Mouse (Mus musculus) liver, embryonic 16.5 days (tissue): ENCODE data around the gene Alad. TPM values are rescaled to one million over a fixed set of nuclear protein-coding genes. Genes with fewer than 3 reads are reported as not detected.
"Not testable (repeated sequence)": the region's sequence is repeated elsewhere in the genome, so short reads cannot be mapped to it uniquely, and the experiment has no call there.

Source experiments
- ATAC-seq: fragments of 200-750 bp; cut with Nextera tagmentation; 2 replicates; pipeline ENCODE4 v1.8.0; 2017; ENCODE audit warnings: low read depth, mild to moderate bottlenecking, moderate number of reproducible peaks, moderate library complexity
- H3K27ac ChIP-seq: fragments of 300-500 bp; sonication (generic); 2 replicates; pipeline ENCODE4 v1.5.1; 2014; ENCODE audit warnings: mild to moderate bottlenecking, low read length
- H3K27me3 ChIP-seq: fragments of 300-500 bp; sonication (generic); 2 replicates; pipeline ENCODE4 v1.6.1; 2014; ENCODE audit warnings: low read depth, low read length, mixed read lengths; ENCODE audit not compliant: control insufficient read depth, insufficient read depth
- H3K36me3 ChIP-seq: fragments of 300-500 bp; sonication (generic); 2 replicates; pipeline ENCODE4 v1.6.1; 2014; ENCODE audit warnings: mild to moderate bottlenecking; ENCODE audit not compliant: control insufficient read depth, insufficient read depth
- H3K4me1 ChIP-seq: fragments of 300-500 bp; sonication (generic); 2 replicates; pipeline ENCODE4 v1.6.1; 2014; ENCODE audit warnings: low read depth, low read length, mixed read lengths; ENCODE audit not compliant: control insufficient read depth
- H3K4me2 ChIP-seq: fragments of 300-500 bp; sonication (generic); 2 replicates; pipeline ENCODE4 v1.6.1; 2014; ENCODE audit warnings: low read depth, low read length, mixed read lengths
- H3K4me3 ChIP-seq: fragments of 300-500 bp; sonication (generic); 2 replicates; pipeline ENCODE4 v1.5.1; 2014; ENCODE audit warnings: low read depth, mild to moderate bottlenecking, low read length
- H3K9ac ChIP-seq: fragments of 300-500 bp; sonication (generic); 2 replicates; pipeline ENCODE4 v1.6.1; 2014; ENCODE audit warnings: low read depth, low read length
- H3K9me3 ChIP-seq: fragments of 300-500 bp; sonication (generic); replicated peaks from 2 replicates; pipeline ENCODE4 v1.6.1; 2016; ENCODE audit warnings: low read length; ENCODE audit not compliant: control insufficient read depth
- WGBS: fragments of 180-500 bp; shearing (Covaris S2); extraction: QIAGEN DNeasy Blood & Tissue Kit; methylation state at CpG from one replicate; pipeline ENCODE4 v1.1.7; 2014; ENCODE audit not compliant: insufficient replicate concordance; 5-methylcytosine and 5-hydroxymethylcytosine counted together
- polyA plus RNA-seq: library from polyadenylated mRNA; unstranded; fragments of >200 nt; fragmentation: Nextera tagmentation; extraction: Ambion mirVana; gene quantifications from 2 replicates; pipeline ENCODE4 v1.2.1, GENCODE M21; 2015

The Alad gene
- polyA plus RNA-seq, 1 experiment from 2014 or later, result 530 TPM

- Histone ChIP-seq H3K27ac (peak overlapping the region; percentile 26; the same call in 1 of the 2 replicates), H3K9ac (no peak overlapping the region), H3K4me2 (peak overlapping the region; percentile 18; the same call in 1 of the 2 replicates), H3K4me1 (peaks cover 19% of the 10 kb centered on the region), H3K36me3 (no peaks in the 10 kb centered on the region), H3K9me3 (no peaks in the 10 kb centered on the region), H3K27me3 (peaks cover 19% of the 10 kb centered on the region), H3K4me3 (no peak overlapping the region)
- 61% methylated on average over 8 of the region's 8 CpGs for whole genome bisulfite sequencing
- ATAC-seq, result peak; percentile 86
These were observed 34.1 kb downstream of the Alad start for GRCm38 (mm10) chr4:62485450-62486161.

- Histone ChIP-seq H3K4me1 (peaks cover 21% of the 10 kb centered on the region), H3K9ac (no peak overlapping the region), H3K27ac (no peak overlapping the region), H3K36me3 (no peaks in the 10 kb centered on the region), H3K4me3 (no peak overlapping the region), H3K27me3 (peaks cover 25% of the 10 kb centered on the region), H3K4me2 (no peak overlapping the region), H3K9me3 (no peaks in the 10 kb centered on the region)
- ATAC-seq, result no peak
- 61% methylated on average over 3 of the region's 3 CpGs for WGBS
These were observed 34.8 kb downstream of the Alad start for GRCm38 (mm10) chr4:62484928-62485327.

GRCm38 (mm10) chr4:62480709-62481605 is 38.8 kb downstream of the Alad start:
- H3K4me3 ChIP-seq, result no peak overlapping the region
- no peak overlapping the region for H3K4me2 ChIP-seq
- no peak overlapping the region for H3K9ac ChIP-seq
- 0 out of 2 replicates have a peak, but pooled peaks have one; percentile 2 for ATAC-seq
- no peak overlapping the region for H3K27ac ChIP-seq
- 19% methylated on average over 10 of the region's 10 CpGs for WGBS
- peaks cover 18% of the 10 kb centered on the region for H3K4me1 ChIP-seq
- H3K9me3 ChIP-seq, result no peaks in the 10 kb centered on the region
- H3K36me3 ChIP-seq, result no peaks in the 10 kb centered on the region
- peaks cover 33% of the 10 kb centered on the region for H3K27me3 ChIP-seq

- 2% methylated on average over 71 of the region's 71 CpGs for WGBS
- Histone ChIP-seq H3K27ac (no peak within 1 kb of the TSS), H3K4me1 (peaks cover 10% of the 10 kb centered on the region), H3K9ac (no peak within 1 kb of the TSS; the same call in 1 of the 2 replicates), H3K4me3 (peak within 1 kb of the TSS; percentile 56), H3K9me3 (no peaks in the 10 kb centered on the region), H3K4me2 (peak within 1 kb of the TSS; percentile 85), H3K36me3 (no peaks in the 10 kb centered on the region), H3K27me3 (peaks cover 33% of the 10 kb centered on the region)
- ATAC-seq, result peak; percentile 71
These were observed 39.6 kb downstream of the Alad start, which contains the start of gene Bspry for GRCm38 (mm10) chr4:62479937-62480708. Gene Bspry, plus strand, starts transcription at chr4:62480053.

GRCm38 (mm10) chr4:62479593-62479936 is 40.2 kb downstream of the Alad start:
- H3K27ac ChIP-seq, H3K9ac ChIP-seq, H3K9me3 ChIP-seq, H3K4me1 ChIP-seq, H3K36me3 ChIP-seq: not testable (repeated sequence)
- Histone ChIP-seq H3K4me2 (peak overlapping the region; percentile 85), H3K27me3 (peaks cover 33% of the 10 kb centered on the region), H3K4me3 (peak overlapping the region; percentile 56)
- 10% methylated on average over 11 of the region's 11 CpGs for WGBS
- ATAC-seq, result peak; percentile 35; the same call in 1 of the 2 replicates

- Histone ChIP-seq H3K4me1 (peaks cover 7% of the 10 kb centered on the region), H3K4me2 (no peak overlapping the region), H3K36me3 (no peaks in the 10 kb centered on the region), H3K9me3 (no peaks in the 10 kb centered on the region), H3K27me3 (peaks cover 33% of the 10 kb centered on the region), H3K27ac (no peak overlapping the region), H3K4me3 (no peak overlapping the region), H3K9ac (no peak overlapping the region)
- no peak for ATAC-seq
- WGBS, result 70% methylated on average over 6 of the region's 6 CpGs
These were observed 42.0 kb downstream of the Alad start for GRCm38 (mm10) chr4:62477542-62478244.

- no peak overlapping the region for H3K9ac ChIP-seq
- no peak for ATAC-seq
- H3K27me3 ChIP-seq, result peaks cover 16% of the 10 kb centered on the region
- WGBS, result 68% methylated on average over 6 of the region's 6 CpGs
- no peak overlapping the region for H3K27ac ChIP-seq
- H3K4me3 ChIP-seq, result no peak overlapping the region
- H3K36me3 ChIP-seq, result no peaks in the 10 kb centered on the region
- H3K9me3 ChIP-seq, result no peaks in the 10 kb centered on the region
- H3K4me1 ChIP-seq, result peaks cover 7% of the 10 kb centered on the region
- H3K4me2 ChIP-seq, result no peak overlapping the region
These were observed 43.9 kb downstream of the Alad start for GRCm38 (mm10) chr4:62475793-62476192.

- no peak overlapping the region for H3K27ac ChIP-seq
- 73% methylated on average over 2 of the region's 2 CpGs for WGBS
- ATAC-seq, result no peak
- H3K4me1 ChIP-seq, result peaks cover 12% of the 10 kb centered on the region
- no peak overlapping the region for H3K4me2 ChIP-seq
- H3K27me3 ChIP-seq, result peaks cover 10% of the 10 kb centered on the region
- no peaks in the 10 kb centered on the region for H3K9me3 ChIP-seq
- no peak overlapping the region for H3K4me3 ChIP-seq
- no peak overlapping the region for H3K9ac ChIP-seq
- H3K36me3 ChIP-seq, result no peaks in the 10 kb centered on the region
These were observed 44.6 kb downstream of the Alad start for GRCm38 (mm10) chr4:62475131-62475530.
